ENCODE assay signal across 19 mouse cellular contexts in the genomic region with DNA sequence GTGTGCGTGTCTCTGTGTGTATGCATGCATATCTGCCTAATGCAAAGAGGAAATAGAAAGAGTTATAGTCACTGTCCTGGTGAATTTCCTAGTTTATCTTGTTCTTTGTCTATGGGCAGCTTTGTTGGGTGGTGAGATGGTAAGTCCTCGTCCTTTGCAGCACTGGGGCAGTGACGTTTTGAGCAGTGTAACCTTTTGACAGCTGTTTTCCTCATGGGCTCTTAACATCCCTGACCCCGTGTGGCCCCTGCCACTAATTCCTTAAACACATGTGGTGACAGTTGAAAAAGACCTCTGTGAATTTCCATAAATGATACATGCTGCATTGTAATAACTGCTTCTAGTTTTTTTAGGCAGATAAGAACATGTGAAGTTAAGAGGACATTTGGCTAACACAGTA. TPM values are rescaled to one million over a fixed set of nuclear protein-coding genes. Genes with fewer than 3 reads are reported as not detected.
A peak's percentile ranks its signal among the peaks of the same experiment; 100 is the strongest.
DNase-seq lines count a peak whose midpoint lies in the region; ATAC-seq and TF ChIP-seq lines count a peak whose summit lies in the region.
"Had no signal": no experiment of that assay in that cellular context is flagged by ENCODE, and none has a peak within 500 bp of the region (broad histone marks: within the 10 kb centered on the region; RNA-seq: fewer than 3 reads in every experiment).

No protein-coding gene starts in this region.

- no peaks in the 10 kb centered on the region for H3K27me3 ChIP-seq in heart, embryonic 15.5 days
- H3K27me3 ChIP-seq in neural tube, embryonic 15.5 days (replicated peaks): no peaks in the 10 kb centered on the region
- H3K27me3 ChIP-seq in thymus, adult 2 months (ENCODE audit: control insufficient read depth, insufficient read depth, low read length): no peaks in the 10 kb centered on the region
- H3K27me3 ChIP-seq: forebrain, embryonic 15.5 days; hindbrain, embryonic 13.5 days; neural tube, embryonic 12.5 days had no signal

- no peak for TF ChIP-seq POLR2A in thymus, adult 2 months (IDR thresholded peaks at IDR 0.05; ENCODE audit: control insufficient read depth, extremely low read depth, insufficient read depth, low read length, poor library complexity)

- WGBS in heart, embryonic 15.5 days: 48% methylated on average over 4 of the region's 4 CpGs
- WGBS in neural tube, embryonic 15.5 days: 73% methylated on average over 4 of the region's 4 CpGs
- WGBS in thymus, adult 2 months: 95% methylated on average over 4 of the region's 4 CpGs

- peaks cover 3% of the 10 kb centered on the region; the same call in 1 of the 2 replicates for H3K36me3 ChIP-seq in heart, embryonic 15.5 days
- H3K36me3 ChIP-seq in neural tube, embryonic 15.5 days: no peaks in the 10 kb centered on the region
- peaks cover 6% of the 10 kb centered on the region; the same call in 1 of the 2 replicates for H3K36me3 ChIP-seq in thymus, adult 2 months (ENCODE audit: control insufficient read depth, insufficient read depth, low read length)

- no peaks in the 10 kb centered on the region for H3K9me3 ChIP-seq in heart, embryonic 15.5 days (replicated peaks)
- no peaks in the 10 kb centered on the region for H3K9me3 ChIP-seq in neural tube, embryonic 15.5 days (replicated peaks)
- H3K9me3 ChIP-seq: embryonic facial prominence, embryonic 10.5 days; forebrain, embryonic 15.5 days; hindbrain, embryonic 13.5 days; neural tube, embryonic 12.5 days had no signal

- DNase-seq in gastrocnemius, adult 18-20 months (ENCODE audit: low spot score): peak; percentile 13
- DNase-seq in gastrocnemius, postnatal 10 days: no peak
- DNase-seq in heart, postnatal 4 days: no peak
- peak; percentile 23 for DNase-seq in neural tube, embryonic 10.5 days (ENCODE audit: extremely low spot score, low spot score)
- DNase-seq in thymus, adult 2 months: no peak
- no peak for DNase-seq in urinary bladder, postnatal 4 days (ENCODE audit: low spot score in 2 of 2)
- DNase-seq: adrenal gland, postnatal 36 days; cerebellum, adult 9-10 months; gastrocnemius, postnatal 14 days; right cerebral cortex, postnatal 4 days; thymus, postnatal 14 days had no signal

- H3K4me3 ChIP-seq in heart, embryonic 15.5 days: no peak overlapping the region
- H3K4me3 ChIP-seq in neural tube, embryonic 15.5 days (replicated peaks): no peak overlapping the region
- no peak overlapping the region for H3K4me3 ChIP-seq in thymus, adult 2 months (ENCODE audit: control insufficient read depth, insufficient read depth, low read length)
- H3K4me3 ChIP-seq: embryonic facial prominence, embryonic 10.5 days; erythroblast, embryonic 14.5 days; forebrain, embryonic 15.5 days; hindbrain, embryonic 13.5 days; neural tube, embryonic 12.5 days had no signal

- ATAC-seq in heart, embryonic 15.5 days (replicated peaks; ENCODE audit: insufficient number of reproducible peaks, insufficient read depth, low FRiP score, low read depth): no peak
- ATAC-seq in neural tube, embryonic 15.5 days (ENCODE audit: low FRiP score): no peak
- ATAC-seq: forebrain, embryonic 15.5 days; midbrain, embryonic 16.5 days had no signal

- TF ChIP-seq CTCF in thymus, adult 2 months (IDR thresholded peaks at IDR 0.05; ENCODE audit: borderline replicate concordance, control insufficient read depth, extremely low read depth, insufficient read depth, low read length, poor library complexity): no peak

- 0 out of 2 replicates have a peak overlapping the region, but pooled peaks have one; percentile 8 for H3K27ac ChIP-seq in heart, embryonic 15.5 days
- no peak overlapping the region for H3K27ac ChIP-seq in neural tube, embryonic 15.5 days (replicated peaks)
- H3K27ac ChIP-seq in thymus, adult 2 months (ENCODE audit: control insufficient read depth, insufficient read depth, low read length): no peak overlapping the region
- H3K27ac ChIP-seq: embryonic facial prominence, embryonic 10.5 days; forebrain, embryonic 15.5 days; hindbrain, embryonic 13.5 days; neural tube, embryonic 12.5 days had no signal

- no peak overlapping the region for H3K4me2 ChIP-seq in heart, embryonic 15.5 days
- no peak overlapping the region for H3K4me2 ChIP-seq in neural tube, embryonic 15.5 days
- H3K4me2 ChIP-seq: forebrain, embryonic 15.5 days; hindbrain, embryonic 13.5 days; neural tube, embryonic 12.5 days had no signal

- H3K4me1 ChIP-seq in heart, embryonic 15.5 days (replicated peaks): peaks cover 24% of the 10 kb centered on the region
- H3K4me1 ChIP-seq in neural tube, embryonic 15.5 days: no peaks in the 10 kb centered on the region
- no peaks in the 10 kb centered on the region for H3K4me1 ChIP-seq in thymus, adult 2 months (replicated peaks; ENCODE audit: control insufficient read depth, insufficient read depth, low read length)
- H3K4me1 ChIP-seq: embryonic facial prominence, embryonic 10.5 days; forebrain, embryonic 15.5 days; hindbrain, embryonic 13.5 days; neural tube, embryonic 12.5 days had no signal

- no peak overlapping the region for H3K9ac ChIP-seq in heart, embryonic 15.5 days
- no peak overlapping the region for H3K9ac ChIP-seq in neural tube, embryonic 15.5 days (replicated peaks)
- H3K9ac ChIP-seq: forebrain, embryonic 15.5 days; hindbrain, embryonic 13.5 days; neural tube, embryonic 12.5 days had no signal

RNA-seq across cellular contexts. Expression of a gene that starts 11.4 kb away (rescaled TPM):
- total RNA-seq in gastrocnemius, adult 18-20 months (2021): 10 to 100 TPM; 69.0 to 74.1 TPM
- 10 to 100 TPM; 34.9 to 35.4 TPM for total RNA-seq in gastrocnemius, postnatal 10 days (2021)
- 31.8 and 33.7 TPM in 2 replicates for polyA plus RNA-seq in heart, embryonic 15.5 days (2015; fragmentation: Nextera tagmentation; extraction: Ambion mirVana)
- total RNA-seq in heart, postnatal 4 days (2021): 10 to 100 TPM; 20.8 to 24.8 TPM
- polyA plus RNA-seq in neural tube, embryonic 15.5 days (2015; fragmentation: Nextera tagmentation; extraction: Ambion mirVana): 53.0 and 54.0 TPM in 2 replicates
- polyA plus RNA-seq in thymus, adult 2 months (2012; rRNA removed): 3.8 and 4.9 TPM in 2 replicates

RNA-seq across cellular contexts. Expression of a gene that starts 47.3 kb away (rescaled TPM):
- total RNA-seq in gastrocnemius, adult 18-20 months (2021): under 1 TPM; 0.46 to 0.66 TPM
- total RNA-seq in gastrocnemius, postnatal 10 days (2021): 1 to 10 TPM in 1 of 2 experiments, under 1 TPM in 1; 0.94 to 1.5 TPM
- polyA plus RNA-seq in heart, embryonic 15.5 days (2015; fragmentation: Nextera tagmentation; extraction: Ambion mirVana): 4.2 and 4.7 TPM in 2 replicates
- 1 to 10 TPM; 5.9 to 6.1 TPM for total RNA-seq in heart, postnatal 4 days (2021)
- 5.7 and 6.8 TPM in 2 replicates for polyA plus RNA-seq in neural tube, embryonic 15.5 days (2015; fragmentation: Nextera tagmentation; extraction: Ambion mirVana)
- polyA plus RNA-seq in thymus, adult 2 months (2012; rRNA removed): 61.0 and 63.0 TPM in 2 replicates

RNA-seq across cellular contexts. Expression of a gene that starts 53.0 kb away (rescaled TPM):
- 10 to 100 TPM; 10.2 to 10.8 TPM for total RNA-seq in gastrocnemius, adult 18-20 months (2021)
- total RNA-seq in gastrocnemius, postnatal 10 days (2021): 10 to 100 TPM; 13.0 to 15.1 TPM
- polyA plus RNA-seq in heart, embryonic 15.5 days (2015; fragmentation: Nextera tagmentation; extraction: Ambion mirVana): 14.1 and 15.8 TPM in 2 replicates
- 10 to 100 TPM; 16.7 to 16.9 TPM for total RNA-seq in heart, postnatal 4 days (2021)
- 14.5 and 16.9 TPM in 2 replicates for polyA plus RNA-seq in neural tube, embryonic 15.5 days (2015; fragmentation: Nextera tagmentation; extraction: Ambion mirVana)
- polyA plus RNA-seq in thymus, adult 2 months (2012; rRNA removed): 3.9 and 4.7 TPM in 2 replicates

Comparison
In these comparisons a context has a peak if more than half of its experiments do, and no peak if none do; other contexts are left out.
1. DNase-seq: peak in gastrocnemius, adult 18-20 months (single experiment) and neural tube, embryonic 10.5 days (single experiment); none in gastrocnemius, postnatal 10 days (single experiment), heart, postnatal 4 days (single experiment), thymus, adult 2 months (single experiment) and urinary bladder, postnatal 4 days (0 of 2).